Mouse (Mus musculus): ENCODE data around the gene Nrsn1.
"Not testable (repeated sequence)": the region's sequence is repeated elsewhere in the genome, so short reads cannot be mapped to it uniquely, and the experiment has no call there.

The Nrsn1 gene

GRCm38 (mm10) chr13:25270402-25270801 is at the start of gene Nrsn1:
Gene Nrsn1, minus strand, starts transcription at chr13:25270502.
- not testable (repeated sequence) for DNase-seq (ENCODE audit: low read depth, low spot score)

GRCm38 (mm10) chr13:25312059-25312458 is 41.8 kb upstream of the Nrsn1 start:
- DNase-seq (ENCODE audit: low read depth, low spot score): no peak

GRCm38 (mm10) chr13:25310068-25310467 is 39.8 kb upstream of the Nrsn1 start:
- no peak for DNase-seq (ENCODE audit: low read depth, low spot score)

- DNase-seq (ENCODE audit: low read depth, low spot score): no peak
These were observed 18.4 kb upstream of the Nrsn1 start for GRCm38 (mm10) chr13:25288736-25289135.

- no peak for DNase-seq (ENCODE audit: low read depth, low spot score)
These were observed 4.7 kb upstream of the Nrsn1 start for GRCm38 (mm10) chr13:25274934-25275565.

- no peak for DNase-seq (ENCODE audit: low read depth, low spot score)
These were observed 1.9 kb upstream of the Nrsn1 start for GRCm38 (mm10) chr13:25272189-25272588.

- DNase-seq (ENCODE audit: low read depth, low spot score): no peak
These were observed 583 bp downstream of the Nrsn1 start for GRCm38 (mm10) chr13:25269569-25270268.

- peak; percentile 2 for DNase-seq (ENCODE audit: low read depth, low spot score)
These were observed 1.3 kb downstream of the Nrsn1 start for GRCm38 (mm10) chr13:25269039-25269438.

GRCm38 (mm10) chr13:25262748-25263147 is 7.6 kb downstream of the Nrsn1 start:
- DNase-seq (ENCODE audit: low read depth, low spot score): no peak

- DNase-seq (ENCODE audit: low read depth, low spot score): no peak
These were observed 12.7 kb downstream of the Nrsn1 start for GRCm38 (mm10) chr13:25257608-25258007.

GRCm38 (mm10) chr13:25254478-25255263 is 15.6 kb downstream of the Nrsn1 start:
- no peak for DNase-seq (ENCODE audit: low read depth, low spot score)

GRCm38 (mm10) chr13:25251893-25252292 is 18.4 kb downstream of the Nrsn1 start:
- no peak for DNase-seq (ENCODE audit: low read depth, low spot score)

- no peak for DNase-seq (ENCODE audit: low read depth, low spot score)
These were observed 50.0 kb downstream of the Nrsn1 start for GRCm38 (mm10) chr13:25220186-25220787.

GRCm38 (mm10) chr13:25218394-25218793 is 51.9 kb downstream of the Nrsn1 start:
- DNase-seq (ENCODE audit: low read depth, low spot score): peak; percentile 29

GRCm38 (mm10) chr13:25206950-25207349 is 63.4 kb downstream of the Nrsn1 start:
- DNase-seq (ENCODE audit: low read depth, low spot score): no peak
